Comparison of ENCODE assay signal across 13 mouse cellular contexts in genomic region chr6:48838321-48839080, GRCm38 (mm10). TPM values are rescaled to one million over a fixed set of nuclear protein-coding genes. Genes with fewer than 3 reads are reported as not detected.
DNase-seq lines count a peak whose midpoint lies in the region; ATAC-seq and TF ChIP-seq lines count a peak whose summit lies in the region.
"Had no signal": no experiment of that assay in that cellular context is flagged by ENCODE, and none has a peak within 500 bp of the region (broad histone marks: within the 10 kb centered on the region; RNA-seq: fewer than 3 reads in every experiment).

No protein-coding gene starts in this region.

- peaks cover 40% of the 10 kb centered on the region for H3K4me1 ChIP-seq in heart, embryonic 10.5 days
- peaks cover 22% of the 10 kb centered on the region; the same call in 1 of the 2 replicates for H3K4me1 ChIP-seq in liver, embryonic 12.5 days
- H3K4me1 ChIP-seq in hindbrain, embryonic 15.5 days (replicated peaks): peaks cover 38% of the 10 kb centered on the region
- H3K4me1 ChIP-seq in liver, postnatal 0 days (ENCODE audit: insufficient read depth): peaks cover 13% of the 10 kb centered on the region; the same call in 1 of the 2 replicates

- TF ChIP-seq CTCF in liver, postnatal 0 days (IDR thresholded peaks at IDR 0.05; ENCODE audit: low read depth): no peak

- DNase-seq in heart, embryonic 10.5 days (ENCODE audit: low spot score): peak; percentile 67
- no peak for DNase-seq in heart, postnatal 10 days
- DNase-seq in liver: no peak
- peak; percentile 7 for DNase-seq in liver, postnatal 0 days
- DNase-seq in embryo, embryonic 10 days (ENCODE audit: low spot score): no peak
- no peak for DNase-seq in frontal cortex, adult 2 months (ENCODE audit: extremely low spot score in 1 of 2, low spot score in 1 of 2)
- DNase-seq: cerebellum, adult 9-11 months had no signal

- intact Hi-C loops in heart, postnatal 10 days (cut with DNase I): no loop called here

- H3K9me3 ChIP-seq in heart, embryonic 10.5 days: no peaks in the 10 kb centered on the region
- H3K9me3 ChIP-seq in liver, embryonic 12.5 days (replicated peaks): no peaks in the 10 kb centered on the region
- no peaks in the 10 kb centered on the region for H3K9me3 ChIP-seq in hindbrain, embryonic 15.5 days
- H3K9me3 ChIP-seq in liver, postnatal 0 days (ENCODE audit: low read length): no peaks in the 10 kb centered on the region

- peak overlapping the region; percentile 53; the same call in 1 of the 2 replicates for H3K4me2 ChIP-seq in liver, embryonic 12.5 days
- H3K4me2 ChIP-seq in hindbrain, embryonic 15.5 days: 0 out of 2 replicates have a peak overlapping the region, but pooled peaks have one; percentile 53
- H3K4me2 ChIP-seq in liver, postnatal 0 days (ENCODE audit: low read depth, low read length): peak overlapping the region; percentile 65; the same call in 1 of the 2 replicates

- no peak for TF ChIP-seq EP300 in liver, postnatal 0 days (IDR thresholded peaks at IDR 0.05; ENCODE audit: low read depth)

- 71% methylated on average over 6 of the region's 6 CpGs for WGBS in heart, embryonic 10.5 days
- 63% methylated on average over 6 of the region's 6 CpGs for WGBS in liver, embryonic 12.5 days (ENCODE audit: insufficient replicate concordance)
- WGBS in hindbrain, embryonic 15.5 days: 80% methylated on average over 6 of the region's 6 CpGs
- 59% methylated on average over 6 of the region's 6 CpGs for WGBS in liver, postnatal 0 days (ENCODE audit: insufficient replicate concordance)

- no peak for ATAC-seq in liver, embryonic 12.5 days
- no peak for ATAC-seq in hindbrain, embryonic 15.5 days (ENCODE audit: low FRiP score, low read depth)
- no peak for ATAC-seq in liver, postnatal 0 days
- ATAC-seq: activated CD4-positive, CD25-positive, alpha-beta regulatory T cell, adult 4 months; inflammation-experienced regulatory T-cells, adult 6 months had no signal

- H3K4me3 ChIP-seq in heart, embryonic 10.5 days: no peak overlapping the region
- H3K4me3 ChIP-seq in liver, embryonic 12.5 days: no peak overlapping the region
- H3K4me3 ChIP-seq in hindbrain, embryonic 15.5 days: no peak overlapping the region
- H3K4me3 ChIP-seq in liver, postnatal 0 days (ENCODE audit: low read depth, low read length): no peak overlapping the region

- H3K27me3 ChIP-seq in heart, embryonic 10.5 days (ENCODE audit: insufficient read depth, poor library complexity, severe bottlenecking): no peaks in the 10 kb centered on the region
- H3K27me3 ChIP-seq in liver, embryonic 12.5 days (replicated peaks): no peaks in the 10 kb centered on the region
- H3K27me3 ChIP-seq in hindbrain, embryonic 15.5 days: no peaks in the 10 kb centered on the region
- H3K27me3 ChIP-seq in liver, postnatal 0 days (ENCODE audit: insufficient read depth, low read length): no peaks in the 10 kb centered on the region

- H3K9ac ChIP-seq in liver, embryonic 12.5 days: no peak overlapping the region
- H3K9ac ChIP-seq in hindbrain, embryonic 15.5 days: no peak overlapping the region
- no peak overlapping the region for H3K9ac ChIP-seq in liver, postnatal 0 days (replicated peaks)

- no peak overlapping the region for H3K27ac ChIP-seq in heart, embryonic 10.5 days
- H3K27ac ChIP-seq in liver, embryonic 12.5 days: no peak overlapping the region
- H3K27ac ChIP-seq in hindbrain, embryonic 15.5 days (replicated peaks): no peak overlapping the region
- H3K27ac ChIP-seq in liver, postnatal 0 days (ENCODE audit: low read depth): no peak overlapping the region

- peaks cover 49% of the 10 kb centered on the region for H3K36me3 ChIP-seq in heart, embryonic 10.5 days
- peaks cover 38% of the 10 kb centered on the region for H3K36me3 ChIP-seq in liver, embryonic 12.5 days
- peaks cover 9% of the 10 kb centered on the region for H3K36me3 ChIP-seq in hindbrain, embryonic 15.5 days
- H3K36me3 ChIP-seq in liver, postnatal 0 days (replicated peaks; ENCODE audit: insufficient read depth, low read length): peaks cover 26% of the 10 kb centered on the region

RNA-seq across cellular contexts. Expression of gene Tmem176a, which starts 2.2 kb away (rescaled TPM):
- polyA plus RNA-seq in heart, embryonic 10.5 days (2016; fragmentation: Nextera tagmentation; extraction: Ambion mirVana): 65.3 and 84.3 TPM in 2 replicates
- 10 to 100 TPM; 22.4 to 27.5 TPM for total RNA-seq in heart, postnatal 10 days (2021)
- polyA plus RNA-seq in liver, embryonic 12.5 days (2016; fragmentation: Nextera tagmentation; extraction: Ambion mirVana): 48.3 and 53.2 TPM in 2 replicates
- polyA plus RNA-seq in hindbrain, embryonic 15.5 days (2015; fragmentation: Nextera tagmentation; extraction: Ambion mirVana): 23.0 and 27.2 TPM in 2 replicates
- 174 and 198 TPM in 2 replicates for polyA plus RNA-seq in liver, postnatal 0 days (2015; fragmentation: Nextera tagmentation; extraction: Ambion mirVana)
- polyA plus RNA-seq in frontal cortex, adult 2 months (2012; rRNA removed): 23.7 and 28.1 TPM in 2 replicates

RNA-seq across cellular contexts. Expression of gene Tmem176b, which starts 2.8 kb away (rescaled TPM):
- 150 and 178 TPM in 2 replicates for polyA plus RNA-seq in heart, embryonic 10.5 days (2016; fragmentation: Nextera tagmentation; extraction: Ambion mirVana)
- total RNA-seq in heart, postnatal 10 days (2021): 10 to 100 TPM; 72.1 to 81.8 TPM
- polyA plus RNA-seq in liver, embryonic 12.5 days (2016; fragmentation: Nextera tagmentation; extraction: Ambion mirVana): 92.9 and 93.2 TPM in 2 replicates
- 111 and 139 TPM in 2 replicates for polyA plus RNA-seq in hindbrain, embryonic 15.5 days (2015; fragmentation: Nextera tagmentation; extraction: Ambion mirVana)
- polyA plus RNA-seq in liver, postnatal 0 days (2015; fragmentation: Nextera tagmentation; extraction: Ambion mirVana): 255 and 270 TPM in 2 replicates
- 80.2 and 89.1 TPM in 2 replicates for polyA plus RNA-seq in frontal cortex, adult 2 months (2012; rRNA removed)

RNA-seq across cellular contexts. Expression of gene Aoc1, which starts 34.2 kb away (rescaled TPM):
- not detected in 2 replicates for polyA plus RNA-seq in heart, embryonic 10.5 days (2016; fragmentation: Nextera tagmentation; extraction: Ambion mirVana)
- not detected for total RNA-seq in heart, postnatal 10 days (2021)
- polyA plus RNA-seq in liver, embryonic 12.5 days (2016; fragmentation: Nextera tagmentation; extraction: Ambion mirVana): not detected in 2 replicates
- polyA plus RNA-seq in hindbrain, embryonic 15.5 days (2015; fragmentation: Nextera tagmentation; extraction: Ambion mirVana): not detected in 2 replicates
- polyA plus RNA-seq in liver, postnatal 0 days (2015; fragmentation: Nextera tagmentation; extraction: Ambion mirVana): 0.11 TPM in 2 replicates
- 0.10 and 0.38 TPM in 2 replicates for polyA plus RNA-seq in frontal cortex, adult 2 months (2012; rRNA removed)
- polyA plus RNA-seq: activated CD4-positive, CD25-positive, alpha-beta regulatory T cell, adult 4 months; inflammation-experienced regulatory T-cells, adult 6 months; limb, embryonic 11.5 days; neural tube, embryonic 11.5 days had no signal

Comparison
In these comparisons a context has a peak if more than half of its experiments do, and no peak if none do; other contexts are left out.
1. DNase-seq: peak in heart, embryonic 10.5 days (single experiment) and liver, postnatal 0 days (single experiment); none in heart, postnatal 10 days (0 of 2), liver (single experiment), embryo, embryonic 10 days (single experiment) and frontal cortex, adult 2 months (0 of 2).
2. Peak in every context shown above with its lines, with median percentiles within 50 percentile points of each other: H3K4me2 ChIP-seq.